Mouse (Mus musculus) CD4-positive naive resting alpha-beta T cell, adult 76 days (primary cell): Measurements from ENCODE around the gene Chmp3. TPM values are rescaled to one million over a fixed set of nuclear protein-coding genes. Genes with fewer than 3 reads are reported as not detected.

Source experiments
- total RNA-seq: library from RNA; stranded (reverse); gene quantifications from one replicate; pipeline ENCODE4 v1.2.4, GENCODE M21; 2023

Gene Chmp3
- 45.3 TPM for total RNA-seq

GRCm38 (mm10) chr6:71543686-71544499, at the start of gene Chmp3:
Gene Chmp3, plus strand, starts transcription at chr6:71543797.

Other genes starting within 250 kb of the Chmp3 start
- 0.21 TPM for gene Smyd1, start 221.6 kb upstream of the Chmp3 start, total RNA-seq
- gene Cd8b1, start 221.0 kb upstream of the Chmp3 start, total RNA-seq: 11.2 TPM
- 6.5 TPM for gene Cd8a, start 170.4 kb upstream of the Chmp3 start, total RNA-seq
- 71.4 TPM for gene Rmnd5a, start 103.2 kb upstream of the Chmp3 start, total RNA-seq
- 66.0 TPM for gene Rnf103, start 49.9 kb upstream of the Chmp3 start, total RNA-seq
- gene Kdm3a, start 89.2 kb downstream of the Chmp3 start, total RNA-seq: 209 TPM
- 0.32 TPM for gene Reep1, start 163.8 kb downstream of the Chmp3 start, total RNA-seq